In genomic region chr14:54638210-54638609, GRCm38 (mm10) we compare ENCODE assay signal across 20 mouse cellular contexts. TPM values are rescaled to one million over a fixed set of nuclear protein-coding genes. Genes with fewer than 3 reads are reported as not detected.
DNase-seq lines count a peak whose midpoint lies in the region; ATAC-seq and TF ChIP-seq lines count a peak whose summit lies in the region.
"Had no signal": no experiment of that assay in that cellular context is flagged by ENCODE, and none has a peak within 500 bp of the region (broad histone marks: within the 10 kb centered on the region; RNA-seq: fewer than 3 reads in every experiment).

No protein-coding gene starts in this region.

- 79% methylated on average over 5 of the region's 5 CpGs for WGBS in neural tube, embryonic 13.5 days

- no peak overlapping the region for H3K4me2 ChIP-seq in neural tube, embryonic 13.5 days
- H3K4me2 ChIP-seq: embryonic facial prominence, embryonic 15.5 days; forebrain, embryonic 13.5 days had no signal

- intact Hi-C loops in gastrocnemius, adult 2 months (cut with DNase I): loop anchor here (5.0 kb wide), 1 partner anchor 111 kb away; no protein-coding TSS in a partner anchor

- ATAC-seq in neural tube, embryonic 13.5 days (ENCODE audit: low read depth): no peak
- ATAC-seq in activated CD4-positive, CD25-positive, alpha-beta regulatory T cell, adult 4 months: no peak
- ATAC-seq: forebrain, embryonic 13.5 days had no signal

- peaks cover 69% of the 10 kb centered on the region for H3K36me3 ChIP-seq in neural tube, embryonic 13.5 days

- peaks cover 34% of the 10 kb centered on the region for H3K4me1 ChIP-seq in neural tube, embryonic 13.5 days (replicated peaks)
- no peaks in the 10 kb centered on the region for H3K4me1 ChIP-seq in cortical plate, adult 2 months (ENCODE audit: control insufficient read depth, insufficient read depth, low read length)

- peak overlapping the region; percentile 83; the same call in 1 of the 2 replicates for H3K9ac ChIP-seq in neural tube, embryonic 13.5 days
- H3K9ac ChIP-seq: embryonic facial prominence, embryonic 15.5 days; forebrain, embryonic 13.5 days had no signal

- no peaks in the 10 kb centered on the region for H3K9me3 ChIP-seq in neural tube, embryonic 13.5 days
- H3K9me3 ChIP-seq: embryonic facial prominence, embryonic 15.5 days; forebrain, embryonic 13.5 days; limb, embryonic 13.5 days had no signal

- H3K27ac ChIP-seq in gastrocnemius, adult 2 months: no peak overlapping the region
- H3K27ac ChIP-seq in neural tube, embryonic 13.5 days (replicated peaks): no peak overlapping the region
- H3K27ac ChIP-seq in cortical plate, adult 2 months (ENCODE audit: insufficient read depth, low read length): no peak overlapping the region
- H3K27ac ChIP-seq: embryonic facial prominence, embryonic 15.5 days; forebrain, embryonic 13.5 days; limb, embryonic 13.5 days had no signal

- peak; percentile 6; the same call in 1 of the 2 replicates for TF ChIP-seq CTCF in gastrocnemius, adult 2 months (IDR thresholded peaks at IDR 0.05)
- TF ChIP-seq CTCF in cortical plate, adult 2 months (IDR thresholded peaks at IDR 0.05; ENCODE audit: extremely low read depth, insufficient read depth, low read length): peak; percentile 51

- no peak overlapping the region for H3K4me3 ChIP-seq in gastrocnemius, adult 2 months
- no peak overlapping the region for H3K4me3 ChIP-seq in neural tube, embryonic 13.5 days
- no peak overlapping the region for H3K4me3 ChIP-seq in cortical plate, adult 2 months (ENCODE audit: insufficient read depth, low read length)
- H3K4me3 ChIP-seq: embryonic facial prominence, embryonic 15.5 days; forebrain, embryonic 13.5 days; limb, embryonic 13.5 days had no signal

- no peak for TF ChIP-seq POLR2A in cortical plate, adult 2 months (IDR thresholded peaks at IDR 0.05; ENCODE audit: extremely low read depth, insufficient read depth, low read length)

- no peaks in the 10 kb centered on the region for H3K27me3 ChIP-seq in neural tube, embryonic 13.5 days
- H3K27me3 ChIP-seq: embryonic facial prominence, embryonic 15.5 days; forebrain, embryonic 13.5 days; limb, embryonic 13.5 days had no signal

- DNase-seq in gastrocnemius, adult 2 months: no peak
- no peak for DNase-seq in gastrocnemius, postnatal 10 days
- peak; percentile 36 to 45 for DNase-seq in kidney, postnatal 4 days
- no peak for DNase-seq in kidney, postnatal 36 days
- no peak for DNase-seq in neural tube, embryonic 10.5 days (ENCODE audit: extremely low spot score, low spot score)
- DNase-seq: adrenal gland, postnatal 10 days; cerebellum, postnatal 14 days; heart, postnatal 14 days; kidney, adult 8-10 months; lung, adult 2 months; right cerebral cortex, postnatal 25 days had no signal

RNA-seq across cellular contexts. Expression of gene Gm17606, which starts 2.5 kb away (rescaled TPM):
- not detected for total RNA-seq in gastrocnemius, adult 2 months (2021)
- not detected for total RNA-seq in gastrocnemius, postnatal 10 days (2021)
- not detected in 2 replicates for polyA plus RNA-seq in neural tube, embryonic 13.5 days (2015; fragmentation: Nextera tagmentation; extraction: Ambion mirVana)
- not detected in 2 replicates for polyA plus RNA-seq in cortical plate, adult 2 months (2012; rRNA removed)
- not detected for polyA plus RNA-seq in activated CD4-positive, CD25-positive, alpha-beta regulatory T cell, adult 4 months (2017; shearing (Covaris generic))
- total RNA-seq: adrenal gland, postnatal 10 days; gastrocnemius, adult 18-20 months; heart, adult 8-10 months; heart, postnatal 14 days; layer of hippocampus, postnatal 14 days had no signal
- polyA plus RNA-seq: embryonic facial prominence, embryonic 15.5 days; forebrain, embryonic 13.5 days; limb, embryonic 13.5 days; lung, adult 2 months had no signal

RNA-seq across cellular contexts. Expression of gene Cdh24, which starts 3.0 kb away (rescaled TPM):
- under 1 TPM; 0.46 to 0.53 TPM for total RNA-seq in gastrocnemius, adult 2 months (2021)
- 1 to 10 TPM in 1 of 2 experiments, under 1 TPM in 1; 0.96 to 1.8 TPM for total RNA-seq in gastrocnemius, postnatal 10 days (2021)
- 9.1 and 9.2 TPM in 2 replicates for polyA plus RNA-seq in neural tube, embryonic 13.5 days (2015; fragmentation: Nextera tagmentation; extraction: Ambion mirVana)
- 13.3 and 18.6 TPM in 2 replicates for polyA plus RNA-seq in cortical plate, adult 2 months (2012; rRNA removed)
- under 1 TPM; 0.16 to 0.31 TPM for polyA plus RNA-seq in activated CD4-positive, CD25-positive, alpha-beta regulatory T cell, adult 4 months (2017; shearing (Covaris generic))

RNA-seq across cellular contexts. Expression of gene Psmb11, which starts 17.0 kb away (rescaled TPM):
- not detected for total RNA-seq in gastrocnemius, adult 2 months (2021)
- total RNA-seq in gastrocnemius, postnatal 10 days (2021): not detected
- polyA plus RNA-seq in neural tube, embryonic 13.5 days (2015; fragmentation: Nextera tagmentation; extraction: Ambion mirVana): 0.07 TPM in 1 of 2 replicates, not detected in the other
- polyA plus RNA-seq in cortical plate, adult 2 months (2012; rRNA removed): 0.17 and 0.23 TPM in 2 replicates
- not detected for polyA plus RNA-seq in activated CD4-positive, CD25-positive, alpha-beta regulatory T cell, adult 4 months (2017; shearing (Covaris generic))
- total RNA-seq: adrenal gland, postnatal 10 days; gastrocnemius, adult 18-20 months; heart, adult 8-10 months had no signal
- polyA plus RNA-seq: embryonic facial prominence, embryonic 15.5 days; lung, adult 2 months had no signal

RNA-seq across cellular contexts. Expression of gene Psmb5, which starts 20.4 kb away (rescaled TPM):
- 100 to 1,000 TPM; 161 to 172 TPM for total RNA-seq in gastrocnemius, adult 2 months (2021)
- total RNA-seq in gastrocnemius, postnatal 10 days (2021): 100 to 1,000 TPM; 183 to 207 TPM
- 466 and 501 TPM in 2 replicates for polyA plus RNA-seq in neural tube, embryonic 13.5 days (2015; fragmentation: Nextera tagmentation; extraction: Ambion mirVana)
- 181 and 197 TPM in 2 replicates for polyA plus RNA-seq in cortical plate, adult 2 months (2012; rRNA removed)
- 100 to 1,000 TPM; 178 to 210 TPM for polyA plus RNA-seq in activated CD4-positive, CD25-positive, alpha-beta regulatory T cell, adult 4 months (2017; shearing (Covaris generic))

RNA-seq across cellular contexts. Expression of gene 4931414P19Rik, which starts 32.4 kb away (rescaled TPM):
- total RNA-seq in gastrocnemius, adult 2 months (2021): 1 to 10 TPM; 2.2 to 4.0 TPM
- 1 to 10 TPM; 3.1 to 5.1 TPM for total RNA-seq in gastrocnemius, postnatal 10 days (2021)
- polyA plus RNA-seq in neural tube, embryonic 13.5 days (2015; fragmentation: Nextera tagmentation; extraction: Ambion mirVana): 7.6 and 8.3 TPM in 2 replicates
- 5.2 and 5.8 TPM in 2 replicates for polyA plus RNA-seq in cortical plate, adult 2 months (2012; rRNA removed)
- 1 to 10 TPM; 2.3 TPM for polyA plus RNA-seq in activated CD4-positive, CD25-positive, alpha-beta regulatory T cell, adult 4 months (2017; shearing (Covaris generic))

Comparison
In these comparisons a context has a peak if more than half of its experiments do, and no peak if none do; other contexts are left out.
1. DNase-seq: peak in kidney, postnatal 4 days (2 of 2); none in gastrocnemius, adult 2 months (single experiment), gastrocnemius, postnatal 10 days (single experiment), kidney, postnatal 36 days (0 of 2) and neural tube, embryonic 10.5 days (single experiment).